Mouse (Mus musculus) CH12.LX (cell line): ENCODE measurements around the gene Arrb1.

Experiments used
- BHLHE40 ChIP-seq: IDR thresholded peaks from 2 replicates; pipeline ENCODE4 v1.6.1; 2011; ENCODE audit warnings: mild to moderate bottlenecking, low read depth, low read length, improper control_type of control experiment
- CTCF ChIP-seq, 2 experiments: IDR thresholded peaks in 1 of 2; conservative IDR thresholded peaks in 1 of 2; 2 replicates each; pipeline ENCODE4 v1.5.1; 2011 to 2012; ENCODE audit warnings: low read depth in 2 of 2, low read length in 2 of 2, improper control_type of control experiment in 1 of 2, inconsistent platforms in 1 of 2, mild to moderate bottlenecking in 1 of 2, moderate library complexity in 1 of 2
- EP300 ChIP-seq: IDR thresholded peaks from 2 replicates; pipeline ENCODE4 v1.6.1; 2011; ENCODE audit warnings: low read length, improper control_type of control experiment
- GABPA ChIP-seq: IDR thresholded peaks from 2 replicates; pipeline ENCODE4 v1.6.1; 2012; ENCODE audit warnings: low read depth, low read length, improper control_type of control experiment, inconsistent platforms; ENCODE audit not compliant: insufficient replicate concordance
- IRF4 ChIP-seq: IDR thresholded peaks from 2 replicates; pipeline ENCODE4 v1.6.1; 2014; ENCODE audit warnings: low read depth, mild to moderate bottlenecking, inconsistent platforms, low read length, improper control_type of control experiment
- JUND ChIP-seq: conservative IDR thresholded peaks from 2 replicates; pipeline ENCODE4 v1.6.1; 2011; ENCODE audit warnings: low read depth, low read length, improper control_type of control experiment
- MAZ ChIP-seq: IDR thresholded peaks from 2 replicates; pipeline ENCODE4 v1.6.1; 2012; ENCODE audit warnings: low read depth, mild to moderate bottlenecking, inconsistent platforms, low read length, improper control_type of control experiment, moderate library complexity
- NRF1 ChIP-seq: IDR thresholded peaks from 2 replicates; pipeline ENCODE4 v1.6.1; 2014; ENCODE audit warnings: low read depth, mild to moderate bottlenecking, inconsistent platforms, low read length, improper control_type of control experiment, moderate library complexity
- POLR2A ChIP-seq: IDR thresholded peaks from 2 replicates; pipeline ENCODE4 v1.6.1; 2011; ENCODE audit warnings: low read depth, mild to moderate bottlenecking, improper control_type of control experiment, low read length
- RAD21 ChIP-seq: IDR thresholded peaks from 2 replicates; pipeline ENCODE4 v1.6.1; 2011; ENCODE audit warnings: low read depth, mild to moderate bottlenecking, low read length, improper control_type of control experiment, moderate library complexity
- UBTF ChIP-seq: IDR thresholded peaks from 2 replicates; pipeline ENCODE4 v1.6.1; 2012; ENCODE audit warnings: low read depth, mild to moderate bottlenecking, inconsistent platforms, low read length, improper control_type of control experiment, moderate library complexity
- USF2 ChIP-seq: conservative IDR thresholded peaks from 2 replicates; pipeline ENCODE4 v1.6.1; 2011; ENCODE audit warnings: low read depth, low read length, improper control_type of control experiment
- ZC3H11A ChIP-seq: IDR thresholded peaks from 2 replicates; pipeline ENCODE4 v1.6.1; 2012; ENCODE audit warnings: low read depth, mild to moderate bottlenecking, inconsistent platforms, low read length, improper control_type of control experiment

DNA sequence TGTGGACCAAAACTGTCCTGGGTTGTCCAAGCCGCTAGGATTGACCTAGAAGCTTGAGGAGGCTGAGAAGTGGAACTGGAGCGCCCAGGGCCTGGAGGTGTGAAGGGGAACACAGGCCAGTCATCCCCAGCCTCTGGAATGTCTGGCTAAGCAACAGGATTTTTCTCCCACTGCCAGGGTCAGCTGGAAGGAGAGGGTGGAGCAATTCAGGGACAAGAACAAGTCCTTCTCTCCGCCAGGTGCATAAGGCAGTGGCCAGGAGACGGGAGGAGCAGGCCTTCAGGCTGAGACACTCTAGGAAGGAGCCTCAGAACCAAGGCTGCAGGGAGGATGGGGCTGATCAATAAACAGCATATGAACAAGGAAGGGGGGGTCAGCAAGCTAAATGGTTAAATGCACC, 3.2 kb downstream of the Arrb1 start:
- TF ChIP-seq IRF4 (no peak), ZC3H11A (no peak), CTCF (conservative IDR thresholded peaks at IDR 0.05 in 1 of 2, IDR thresholded peaks at IDR 0.05 in 1 of 2; ENCODE audit: low read depth in 2 of 2, low read length in 2 of 2) (no peak), UBTF (no peak), EP300 (no peak), POLR2A (no peak), JUND (no peak), BHLHE40 (no peak), MAZ (no peak), USF2 (no peak), RAD21 (no peak), NRF1 (no peak), GABPA (no peak)
